Mouse (Mus musculus): Measurements from ENCODE around the gene Slc41a3. TPM values are rescaled to one million over a fixed set of nuclear protein-coding genes. Genes with fewer than 3 reads are reported as not detected.

Slc41a3 gene
- polyA plus RNA-seq, 1 experiment from 2014 or later = 5.1 TPM

DNA sequence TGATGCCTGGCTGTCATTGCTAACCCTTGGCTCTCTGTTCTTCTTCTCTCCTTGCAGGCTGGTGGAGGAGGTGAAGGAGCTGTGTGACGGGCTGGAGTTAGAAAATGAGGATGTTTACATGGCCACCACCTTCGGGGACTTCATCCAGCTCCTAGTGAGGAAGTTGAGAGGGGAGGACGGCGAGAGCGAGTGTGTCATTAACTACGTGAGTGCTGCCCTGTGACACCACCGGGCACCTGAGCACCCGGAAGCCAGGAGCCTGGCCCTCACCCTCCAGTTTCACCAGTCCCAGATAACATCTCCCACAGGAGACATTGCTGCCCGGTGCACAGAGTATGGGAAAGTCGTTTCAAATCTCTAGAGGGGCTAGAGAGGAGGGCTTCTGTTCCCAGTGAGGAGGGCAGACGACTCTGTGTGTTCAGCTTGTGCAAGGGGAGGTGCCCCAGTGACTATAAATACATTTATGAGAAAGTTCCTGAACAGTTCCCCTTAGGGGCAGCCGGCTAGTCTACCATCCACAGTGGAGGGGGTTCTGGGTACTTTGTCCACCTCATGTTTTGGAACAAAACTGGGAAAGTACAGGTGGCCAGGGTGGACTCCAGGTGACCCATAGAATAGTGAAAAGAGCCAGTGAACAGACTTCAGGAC is 34.7 kb upstream of the Slc41a3 start:
- H3K27ac ChIP-seq = peak overlapping the region; percentile 61
- 43% methylated on average over 12 of the region's 12 CpGs for WGBS
- H3K9me3 ChIP-seq = no peaks in the 10 kb centered on the region
- no peak overlapping the region for H3K4me3 ChIP-seq (replicated peaks)
- H3K27me3 ChIP-seq (replicated peaks) = no peaks in the 10 kb centered on the region
- no peak overlapping the region for H3K9ac ChIP-seq
- no peaks in the 10 kb centered on the region for H3K36me3 ChIP-seq
- H3K4me1 ChIP-seq (replicated peaks) = peaks cover 12% of the 10 kb centered on the region; the same call in 1 of the 2 replicates
- H3K4me2 ChIP-seq (replicated peaks) = peak overlapping the region; percentile 14; the same call in 1 of the 2 replicates
- peak; percentile 66 for ATAC-seq

DNA sequence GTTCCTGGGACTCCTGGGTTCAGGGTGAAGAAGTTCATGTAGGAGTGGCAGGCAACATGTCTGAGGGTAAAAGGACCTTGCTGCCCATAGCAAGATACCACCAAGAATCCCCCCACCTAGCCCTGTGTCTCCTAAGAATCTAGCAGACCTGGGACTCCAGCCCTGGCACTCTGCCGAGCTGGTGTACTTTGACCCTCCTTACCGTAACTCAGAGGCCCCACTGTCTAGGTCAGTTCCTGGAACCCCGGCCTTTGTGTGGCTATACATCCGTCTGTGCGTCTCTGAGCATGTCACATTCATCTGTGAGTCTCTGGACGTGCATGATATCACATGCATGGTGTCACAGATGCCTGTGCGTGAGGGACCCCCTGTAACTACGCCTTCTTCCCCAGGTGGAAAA is 34.1 kb upstream of the Slc41a3 start:
- no peaks in the 10 kb centered on the region for H3K9me3 ChIP-seq
- no peak overlapping the region for H3K9ac ChIP-seq
- H3K4me3 ChIP-seq (replicated peaks) = no peak overlapping the region
- H3K4me2 ChIP-seq (replicated peaks) = peak overlapping the region; percentile 14; the same call in 1 of the 2 replicates
- no peaks in the 10 kb centered on the region for H3K27me3 ChIP-seq (replicated peaks)
- peak; percentile 88 for ATAC-seq
- 54% methylated on average over 8 of the region's 8 CpGs for WGBS
- H3K36me3 ChIP-seq = no peaks in the 10 kb centered on the region
- peak overlapping the region; percentile 61 for H3K27ac ChIP-seq
- H3K4me1 ChIP-seq (replicated peaks) = peaks cover 12% of the 10 kb centered on the region; the same call in 1 of the 2 replicates

DNA sequence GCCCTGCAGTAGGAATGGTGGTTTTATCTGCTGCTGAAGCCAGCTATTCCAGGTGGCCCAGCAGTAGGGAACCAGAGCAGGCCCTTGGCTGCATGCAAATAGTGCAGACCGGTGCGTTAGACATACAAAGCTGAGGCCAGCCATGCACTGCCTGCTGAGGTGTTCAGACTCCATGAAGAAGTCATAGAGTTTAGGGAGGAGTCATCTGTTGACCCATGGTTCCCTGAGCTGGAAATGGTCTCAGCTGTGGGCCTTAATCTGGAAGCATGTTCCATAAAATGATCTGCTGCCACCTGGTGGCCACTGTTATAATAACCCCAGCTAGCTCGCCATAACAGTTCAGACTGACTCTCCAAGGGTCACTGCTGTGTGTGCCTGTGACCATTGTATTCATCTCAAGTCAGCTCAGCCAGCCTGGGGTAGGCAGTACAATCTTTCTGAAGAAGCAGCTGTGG is 29.2 kb upstream of the Slc41a3 start:
- peaks cover 12% of the 10 kb centered on the region; the same call in 1 of the 2 replicates for H3K4me1 ChIP-seq (replicated peaks)
- no peaks in the 10 kb centered on the region for H3K36me3 ChIP-seq
- WGBS = 36% methylated on average over 3 of the region's 3 CpGs
- no peak overlapping the region for H3K9ac ChIP-seq
- H3K27me3 ChIP-seq (replicated peaks) = no peaks in the 10 kb centered on the region
- no peaks in the 10 kb centered on the region for H3K9me3 ChIP-seq
- ATAC-seq = peak; percentile 36; the same call in 1 of the 2 replicates
- H3K4me2 ChIP-seq (replicated peaks) = no peak overlapping the region
- no peak overlapping the region for H3K27ac ChIP-seq
- no peak overlapping the region for H3K4me3 ChIP-seq (replicated peaks)

DNA sequence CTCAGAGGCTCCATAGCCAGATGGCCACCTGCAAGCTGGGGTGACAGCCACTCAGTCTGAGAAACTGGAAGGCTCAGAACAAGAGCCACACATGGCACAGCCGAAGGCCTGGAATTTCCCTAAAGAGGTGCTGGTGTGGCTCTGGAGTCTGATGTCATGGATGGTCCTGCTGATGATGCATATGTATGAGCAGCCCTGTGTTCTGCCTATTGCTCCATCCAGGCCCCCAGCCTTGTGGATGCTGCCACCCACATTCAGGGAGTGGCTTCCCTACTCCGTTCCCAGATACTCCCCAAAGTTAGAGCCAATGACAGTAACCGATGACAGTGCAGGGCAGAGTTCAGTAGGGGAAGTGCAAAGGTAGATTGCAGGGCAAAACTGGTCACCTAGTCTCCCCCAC is 26.4 kb upstream of the Slc41a3 start:
- Histone ChIP-seq H3K4me2 (replicated peaks) (no peak overlapping the region), H3K4me3 (replicated peaks) (no peak overlapping the region), H3K27me3 (replicated peaks) (no peaks in the 10 kb centered on the region), H3K27ac (no peak overlapping the region), H3K4me1 (replicated peaks) (no peaks in the 10 kb centered on the region), H3K9ac (no peak overlapping the region), H3K9me3 (no peaks in the 10 kb centered on the region), H3K36me3 (no peaks in the 10 kb centered on the region)
- no peak for ATAC-seq
- 45% methylated on average over 3 of the region's 3 CpGs for WGBS

DNA sequence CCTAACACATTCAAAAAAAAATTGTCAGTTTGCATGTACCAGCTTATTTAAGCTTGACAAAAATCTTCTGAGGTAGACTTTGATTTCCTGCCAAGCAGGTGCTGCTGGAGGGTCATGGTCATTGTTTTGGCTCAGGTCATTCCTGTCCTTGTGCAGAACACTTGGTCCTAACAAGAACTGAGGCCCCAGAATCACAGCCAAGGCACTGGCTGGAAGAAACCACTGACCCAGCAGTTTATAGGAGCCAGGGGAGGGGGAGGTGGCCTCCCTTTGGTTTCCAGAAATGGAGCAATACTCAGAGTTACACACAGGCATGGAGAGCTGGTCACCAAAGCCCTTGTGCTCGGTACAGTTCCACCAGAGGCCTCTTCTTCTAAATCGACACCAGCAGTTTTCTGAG is 22.2 kb upstream of the Slc41a3 start:
- no peak overlapping the region for H3K4me2 ChIP-seq (replicated peaks)
- no peaks in the 10 kb centered on the region for H3K9me3 ChIP-seq
- H3K4me3 ChIP-seq (replicated peaks) = no peak overlapping the region
- H3K36me3 ChIP-seq = no peaks in the 10 kb centered on the region
- WGBS = 81% methylated on average over 2 of the region's 2 CpGs
- no peak overlapping the region for H3K9ac ChIP-seq
- ATAC-seq = no peak
- H3K27ac ChIP-seq = no peak overlapping the region
- H3K4me1 ChIP-seq (replicated peaks) = no peaks in the 10 kb centered on the region
- H3K27me3 ChIP-seq (replicated peaks) = no peaks in the 10 kb centered on the region

DNA sequence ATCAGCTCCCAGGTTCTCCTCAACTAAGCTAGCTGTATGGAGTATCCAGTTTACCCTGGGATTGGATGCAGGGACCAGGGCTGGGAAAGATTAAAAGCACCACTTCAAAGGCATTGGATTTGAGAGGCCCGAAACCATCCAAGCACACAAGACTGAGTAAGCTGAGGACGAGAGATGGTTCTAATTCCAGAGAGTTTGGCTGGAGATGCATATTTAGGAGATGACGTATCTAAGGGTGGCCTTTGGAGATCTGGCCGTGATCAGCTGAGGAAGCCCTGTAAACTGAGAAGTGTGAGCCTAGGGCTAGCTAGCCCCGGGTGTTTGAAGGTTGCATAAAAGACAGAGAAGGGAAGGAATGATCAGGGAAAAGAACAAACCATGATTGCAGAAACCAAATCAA is 16.4 kb upstream of the Slc41a3 start:
- H3K9me3 ChIP-seq = no peaks in the 10 kb centered on the region
- no peak overlapping the region for H3K4me2 ChIP-seq (replicated peaks)
- H3K4me1 ChIP-seq (replicated peaks) = no peaks in the 10 kb centered on the region
- WGBS = 71% methylated on average over 5 of the region's 5 CpGs
- H3K27me3 ChIP-seq (replicated peaks) = no peaks in the 10 kb centered on the region
- H3K9ac ChIP-seq = no peak overlapping the region
- ATAC-seq = no peak
- H3K4me3 ChIP-seq (replicated peaks) = no peak overlapping the region
- no peaks in the 10 kb centered on the region for H3K36me3 ChIP-seq
- no peak overlapping the region for H3K27ac ChIP-seq

DNA sequence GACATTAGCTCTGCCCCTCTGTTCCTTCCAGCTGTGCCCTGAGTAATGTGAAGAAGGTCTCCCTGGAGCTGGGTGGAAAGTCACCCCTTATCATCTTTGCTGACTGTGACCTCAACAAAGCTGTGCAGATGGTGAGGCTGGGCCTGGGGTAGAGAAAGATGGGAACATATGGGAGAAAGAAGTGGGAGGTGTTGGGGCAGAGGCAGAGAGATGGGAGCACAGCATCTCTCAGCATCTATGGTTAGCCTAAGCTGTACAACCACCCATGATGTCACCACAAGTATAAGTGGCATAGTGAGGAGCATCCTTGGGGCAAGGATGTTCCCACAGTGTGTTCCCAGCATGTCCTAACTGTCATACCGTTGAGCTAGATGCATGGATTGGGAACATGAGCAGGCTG is 13.8 kb upstream of the Slc41a3 start:
- ATAC-seq = no peak
- no peaks in the 10 kb centered on the region for H3K4me1 ChIP-seq (replicated peaks)
- WGBS = 82% methylated on average over 1 of the region's 1 CpGs

DNA sequence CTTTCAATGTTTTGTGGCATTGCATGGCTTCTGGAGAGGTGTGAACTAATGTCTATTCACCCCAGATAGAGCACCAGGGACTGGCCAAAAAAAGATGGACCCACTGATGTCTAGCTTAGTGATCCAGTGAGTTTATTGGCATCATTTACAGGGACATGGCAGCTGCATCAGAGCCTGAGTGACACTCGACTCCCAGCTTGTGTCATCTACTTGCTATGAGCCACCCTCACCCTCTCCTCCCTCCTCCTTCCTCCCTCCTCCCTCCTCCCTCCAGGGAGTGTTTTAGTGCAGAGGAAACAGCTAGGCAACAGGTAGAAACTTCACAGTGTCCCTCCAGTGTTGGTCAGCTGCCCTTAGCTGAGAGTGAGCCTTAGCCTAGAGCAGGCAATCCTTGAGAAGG is 9.6 kb upstream of the Slc41a3 start:
- Histone ChIP-seq H3K36me3 (no peaks in the 10 kb centered on the region), H3K4me1 (replicated peaks) (no peaks in the 10 kb centered on the region), H3K4me3 (replicated peaks) (no peak overlapping the region), H3K4me2 (replicated peaks) (no peak overlapping the region), H3K27me3 (replicated peaks) (no peaks in the 10 kb centered on the region), H3K27ac (no peak overlapping the region), H3K9me3 (no peaks in the 10 kb centered on the region), H3K9ac (no peak overlapping the region)
- ATAC-seq = no peak
- 66% methylated on average over 1 of the region's 1 CpGs for WGBS

More for the DNA sequence above, 13.8 kb upstream of the Slc41a3 start:
- Histone ChIP-seq H3K27ac (no peak overlapping the region), H3K9ac (no peak overlapping the region), H3K36me3 (no peaks in the 10 kb centered on the region), H3K4me2 (replicated peaks) (no peak overlapping the region), H3K9me3 (no peaks in the 10 kb centered on the region), H3K4me3 (replicated peaks) (no peak overlapping the region), H3K27me3 (replicated peaks) (no peaks in the 10 kb centered on the region)

DNA sequence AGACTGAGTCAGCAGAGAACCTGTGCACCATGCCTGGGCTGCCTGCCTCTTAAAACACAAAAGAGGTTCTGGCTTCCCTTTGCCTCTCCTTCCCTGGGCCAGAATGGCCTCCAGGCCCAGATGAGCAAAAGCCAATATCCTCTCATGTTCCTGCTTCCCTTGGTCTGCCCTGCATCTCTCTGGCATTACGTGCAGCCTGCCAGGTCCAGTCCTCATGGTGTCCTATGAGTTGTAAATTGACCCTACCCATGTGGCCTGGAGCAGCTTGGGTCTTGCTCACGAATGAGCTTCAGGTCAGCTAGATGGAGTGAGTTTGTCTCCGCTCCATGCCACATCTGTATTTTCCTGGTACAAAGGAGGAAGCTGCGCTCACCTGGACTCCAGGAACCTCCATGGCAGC is 7.5 kb upstream of the Slc41a3 start:
- H3K4me3 ChIP-seq (replicated peaks) = no peak overlapping the region
- no peak overlapping the region for H3K27ac ChIP-seq
- no peak overlapping the region for H3K4me2 ChIP-seq (replicated peaks)
- WGBS = 88% methylated on average over 4 of the region's 4 CpGs
- H3K9me3 ChIP-seq = no peaks in the 10 kb centered on the region
- no peaks in the 10 kb centered on the region for H3K27me3 ChIP-seq (replicated peaks)
- no peaks in the 10 kb centered on the region for H3K36me3 ChIP-seq
- no peak overlapping the region for H3K9ac ChIP-seq
- no peaks in the 10 kb centered on the region for H3K4me1 ChIP-seq (replicated peaks)
- no peak for ATAC-seq

DNA sequence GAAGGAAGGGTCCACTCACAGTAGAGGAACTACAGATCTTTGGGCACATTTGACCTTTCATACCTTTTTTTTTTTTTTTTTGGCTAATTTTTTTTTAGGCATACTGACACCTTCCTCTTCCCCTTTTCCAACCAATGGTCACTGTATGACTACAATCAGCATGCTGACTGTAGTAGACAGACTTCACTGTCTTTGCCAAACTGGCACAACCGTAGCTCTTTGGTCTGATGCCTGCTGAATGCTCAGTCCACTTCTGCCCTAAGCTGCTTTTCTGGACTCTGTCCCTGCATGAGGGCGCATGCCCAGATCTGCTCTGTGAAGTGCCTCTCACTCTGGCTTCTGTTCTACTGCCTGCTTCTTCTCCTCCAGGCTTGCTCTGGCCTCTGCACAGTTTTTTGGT is 6.9 kb upstream of the Slc41a3 start:
- no peak overlapping the region for H3K27ac ChIP-seq
- no peak overlapping the region for H3K4me3 ChIP-seq (replicated peaks)
- no peaks in the 10 kb centered on the region for H3K27me3 ChIP-seq (replicated peaks)
- H3K4me2 ChIP-seq (replicated peaks) = no peak overlapping the region
- H3K4me1 ChIP-seq (replicated peaks) = no peaks in the 10 kb centered on the region
- no peak for ATAC-seq
- whole genome bisulfite sequencing = 79% methylated on average over 2 of the region's 2 CpGs
- H3K9me3 ChIP-seq = no peaks in the 10 kb centered on the region
- no peak overlapping the region for H3K9ac ChIP-seq
- no peaks in the 10 kb centered on the region for H3K36me3 ChIP-seq

DNA sequence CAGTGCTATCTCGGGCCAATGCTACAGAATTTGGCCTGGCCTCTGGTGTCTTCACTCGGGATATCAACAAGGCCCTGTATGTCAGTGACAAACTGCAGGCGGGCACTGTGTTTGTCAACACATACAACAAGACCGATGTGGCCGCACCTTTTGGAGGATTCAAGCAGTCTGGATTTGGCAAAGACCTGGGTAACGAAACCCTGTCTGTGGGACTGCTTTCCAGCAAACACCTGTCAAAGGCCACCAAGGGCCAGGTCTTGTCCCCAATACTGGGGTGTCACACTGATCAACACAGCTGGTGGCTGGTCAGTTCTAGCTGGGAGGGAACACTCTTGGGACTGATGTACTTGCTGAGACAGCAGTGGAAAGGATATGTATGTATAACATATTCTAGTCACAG is 6.3 kb upstream of the Slc41a3 start:
- Histone ChIP-seq H3K36me3 (no peaks in the 10 kb centered on the region), H3K4me3 (replicated peaks) (no peak overlapping the region), H3K4me1 (replicated peaks) (no peaks in the 10 kb centered on the region), H3K4me2 (replicated peaks) (no peak overlapping the region), H3K9ac (no peak overlapping the region), H3K27me3 (replicated peaks) (no peaks in the 10 kb centered on the region), H3K27ac (no peak overlapping the region), H3K9me3 (no peaks in the 10 kb centered on the region)
- no peak for ATAC-seq
- WGBS = 87% methylated on average over 6 of the region's 6 CpGs

DNA sequence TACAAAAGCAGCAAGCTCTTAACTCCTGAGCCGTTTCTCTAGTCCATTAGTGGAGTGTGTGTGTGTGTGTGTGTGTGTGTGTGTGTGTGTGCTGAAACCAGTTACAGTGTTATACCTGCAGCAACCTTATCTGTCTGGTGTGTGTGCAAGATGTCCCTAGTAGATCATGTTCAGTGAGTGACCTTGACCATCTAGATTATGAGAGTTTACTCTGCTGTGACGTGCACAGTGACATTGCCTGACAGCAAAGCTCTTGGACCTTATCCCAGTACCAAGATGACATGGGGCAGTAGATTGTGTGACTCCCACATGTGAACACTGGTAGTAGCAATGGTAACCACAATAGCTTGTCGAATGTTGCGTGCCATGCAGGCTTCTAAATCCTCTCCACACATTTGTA is 4.2 kb upstream of the Slc41a3 start:
- Histone ChIP-seq H3K4me3 (replicated peaks) (no peak overlapping the region), H3K27ac (no peak overlapping the region), H3K27me3 (replicated peaks) (no peaks in the 10 kb centered on the region), H3K9ac (no peak overlapping the region), H3K36me3 (no peaks in the 10 kb centered on the region), H3K9me3 (no peaks in the 10 kb centered on the region), H3K4me2 (replicated peaks) (no peak overlapping the region), H3K4me1 (replicated peaks) (no peaks in the 10 kb centered on the region; the same call in 1 of the 2 replicates)
- no peak for ATAC-seq
- 67% methylated on average over 4 of the region's 4 CpGs for WGBS

DNA sequence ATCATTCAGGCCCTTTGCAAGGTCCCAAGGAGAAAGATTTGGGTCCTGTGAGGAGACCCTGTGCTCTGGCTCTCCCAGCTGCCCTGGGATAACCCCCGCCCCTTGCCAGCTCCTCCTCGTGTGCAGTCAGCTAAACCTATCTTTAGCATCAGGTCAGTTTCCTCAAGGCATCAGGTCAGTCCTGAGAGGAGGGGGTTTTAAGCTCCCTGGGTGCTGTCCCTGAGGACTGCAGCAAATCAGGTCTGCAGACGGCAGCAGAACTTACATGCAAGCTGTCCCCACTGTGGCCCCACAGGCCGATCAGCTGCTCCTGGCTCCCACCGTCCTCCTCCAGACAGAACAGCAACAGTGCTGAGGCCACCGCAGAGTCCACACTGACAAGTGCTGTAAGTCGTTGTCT is 2.8 kb upstream of the Slc41a3 start:
- H3K36me3 ChIP-seq = no peaks in the 10 kb centered on the region
- no peak overlapping the region for H3K9ac ChIP-seq
- 59% methylated on average over 7 of the region's 7 CpGs for WGBS
- H3K4me2 ChIP-seq (replicated peaks) = no peak overlapping the region
- H3K4me3 ChIP-seq (replicated peaks) = no peak overlapping the region
- H3K27me3 ChIP-seq (replicated peaks) = 0 out of 2 replicates have a peak, but pooled peaks cover 2% of the 10 kb centered on the region
- no peak overlapping the region for H3K27ac ChIP-seq
- H3K4me1 ChIP-seq (replicated peaks) = peaks cover 4% of the 10 kb centered on the region; the same call in 1 of the 2 replicates
- H3K9me3 ChIP-seq = no peaks in the 10 kb centered on the region
- ATAC-seq = no peak

Measured in intestine, embryonic 15.5 days (tissue).